Mouse (Mus musculus) MEL (cell line): ENCODE measurements around the gene Grip1. TPM values are rescaled to one million over a fixed set of nuclear protein-coding genes. Genes with fewer than 3 reads are reported as not detected.

ENCODE experiments used
- DNase-seq: peaks from one replicate; pipeline ENCODE4 v3.0.0; 2011; ENCODE audit warnings: low read depth, low spot score
- H3K27ac ChIP-seq: 2 replicates; pipeline ENCODE4 v1.5.1; 2012; ENCODE audit warnings: low read depth, mild to moderate bottlenecking, control low read depth, low read length, moderate library complexity; ENCODE audit not compliant: control insufficient read depth
- H3K27me3 ChIP-seq, 2 experiments: fragments of 150-350 bp in 1 of 2; sonication (generic) in 1 of 2; 2 replicates each; pipeline ENCODE4 v1.6.1; 2012; ENCODE audit warnings: low read length in 2 of 2, mild to moderate bottlenecking in 2 of 2, improper control_type of control experiment in 1 of 2, moderate library complexity in 1 of 2; ENCODE audit not compliant: insufficient read depth in 2 of 2, control insufficient read depth in 1 of 2
- H3K36me3 ChIP-seq, 2 experiments: 2 replicates each; pipeline ENCODE4 v1.6.1; 2012 to 2014; ENCODE audit warnings: low read length in 2 of 2, improper control_type of control experiment in 1 of 2, inconsistent platforms in 1 of 2, mild to moderate bottlenecking in 1 of 2; ENCODE audit not compliant: insufficient read depth in 2 of 2, control insufficient read depth in 1 of 2
- H3K4me1 ChIP-seq, 2 experiments: fragments of 150-350 bp in 1 of 2; sonication (generic) in 1 of 2; 2 replicates each; pipeline ENCODE4 v1.6.1; 2012; ENCODE audit warnings: low read length in 2 of 2, improper control_type of control experiment in 1 of 2, mild to moderate bottlenecking in 1 of 2; ENCODE audit not compliant: insufficient read depth in 2 of 2, control insufficient read depth in 1 of 2
- H3K4me3 ChIP-seq, 2 experiments: fragments of 150-350 bp in 1 of 2; sonication (generic) in 1 of 2; 2 replicates each; pipeline ENCODE4 v1.5.1; 2012; ENCODE audit warnings: low read depth in 2 of 2, low read length in 2 of 2, mild to moderate bottlenecking in 2 of 2, moderate library complexity in 2 of 2, control low read depth in 1 of 2, improper control_type of control experiment in 1 of 2; ENCODE audit not compliant: control insufficient read depth in 1 of 2, insufficient read depth in 1 of 2
- H3K79me2 ChIP-seq: 2 replicates; pipeline ENCODE4 v1.6.1; 2012; ENCODE audit warnings: mild to moderate bottlenecking, low read length, moderate library complexity; ENCODE audit not compliant: control insufficient read depth, poor library complexity, insufficient read depth
- H3K9ac ChIP-seq: 2 replicates; pipeline ENCODE4 v1.6.1; 2012; ENCODE audit warnings: low read depth, mild to moderate bottlenecking, control low read depth, low read length, moderate library complexity; ENCODE audit not compliant: control insufficient read depth, poor library complexity, severe bottlenecking
- H3K9me3 ChIP-seq: fragments of 150-350 bp; sonication (generic); replicated peaks from 2 replicates; pipeline ENCODE4 v1.6.1; 2012; ENCODE audit warnings: mild to moderate bottlenecking, low read length, improper control_type of control experiment, moderate library complexity; ENCODE audit not compliant: insufficient read depth
- CHD1 ChIP-seq: IDR thresholded peaks from 2 replicates; pipeline ENCODE4 v1.6.1; 2012; ENCODE audit warnings: low read depth, mild to moderate bottlenecking, inconsistent platforms, low read length, improper control_type of control experiment
- CHD2 ChIP-seq: IDR thresholded peaks from 2 replicates; pipeline ENCODE4 v1.6.1; 2011; ENCODE audit warnings: low read length, improper control_type of control experiment
- CTCF ChIP-seq, 3 experiments: IDR thresholded peaks in 2 of 3; conservative IDR thresholded peaks in 1 of 3; 2 replicates each; pipeline ENCODE4 v1.5.1; 2011 to 2012; ENCODE audit warnings: low read length in 3 of 3, low read depth in 2 of 3, mild to moderate bottlenecking in 2 of 3, improper control_type of control experiment in 1 of 3, inconsistent platforms in 1 of 3, mixed read lengths in 1 of 3, moderate library complexity in 1 of 3; ENCODE audit not compliant: control insufficient read depth in 1 of 3, insufficient read depth in 1 of 3, poor library complexity in 1 of 3, severe bottlenecking in 1 of 3
- E2F4 ChIP-seq: IDR thresholded peaks from 2 replicates; pipeline ENCODE4 v1.6.1; 2011; ENCODE audit warnings: low read depth, low read length, improper control_type of control experiment, borderline replicate concordance
- ELF1 ChIP-seq: IDR thresholded peaks from 2 replicates; pipeline ENCODE4 v1.6.1; 2014; ENCODE audit warnings: low read depth, mild to moderate bottlenecking, inconsistent platforms, low read length, improper control_type of control experiment, moderate library complexity
- EP300 ChIP-seq, 2 experiments: IDR thresholded peaks; 2 replicates each; pipeline ENCODE4 v1.6.1; 2011; ENCODE audit warnings: improper control_type of control experiment in 2 of 2, low read length in 2 of 2, low read depth in 1 of 2, mild to moderate bottlenecking in 1 of 2
- ETS1 ChIP-seq: IDR thresholded peaks from 2 replicates; pipeline ENCODE4 v1.6.1; 2012; ENCODE audit warnings: low read depth, mild to moderate bottlenecking, inconsistent platforms, low read length, improper control_type of control experiment, moderate library complexity
- GABPA ChIP-seq: IDR thresholded peaks from 2 replicates; pipeline ENCODE4 v1.6.1; 2012; ENCODE audit warnings: low read depth, mild to moderate bottlenecking, inconsistent platforms, low read length, improper control_type of control experiment, moderate library complexity
- JUND ChIP-seq: IDR thresholded peaks from 2 replicates; pipeline ENCODE4 v1.6.1; 2011; ENCODE audit warnings: low read depth, mild to moderate bottlenecking, improper control_type of control experiment, low read length
- MAFK ChIP-seq: IDR thresholded peaks from 2 replicates; pipeline ENCODE4 v1.6.1; 2011; ENCODE audit warnings: low read depth, mild to moderate bottlenecking, low read length, improper control_type of control experiment, borderline replicate concordance
- MAX ChIP-seq: IDR thresholded peaks from 2 replicates; pipeline ENCODE4 v1.6.1; 2011; ENCODE audit warnings: low read length, improper control_type of control experiment
- MAZ ChIP-seq: IDR thresholded peaks from 2 replicates; pipeline ENCODE4 v1.6.1; 2012; ENCODE audit warnings: low read depth, mild to moderate bottlenecking, inconsistent platforms, low read length, improper control_type of control experiment
- NRF1 ChIP-seq: IDR thresholded peaks from 2 replicates; pipeline ENCODE4 v1.6.1; 2014; ENCODE audit warnings: low read depth, mild to moderate bottlenecking, inconsistent platforms, low read length, improper control_type of control experiment, moderate library complexity; ENCODE audit not compliant: poor library complexity, insufficient read depth, severe bottlenecking
- POLR2AphosphoS5 ChIP-seq: IDR thresholded peaks from 2 replicates; pipeline ENCODE4 v1.6.1; 2012; ENCODE audit warnings: low read depth, borderline replicate concordance, mild to moderate bottlenecking, inconsistent platforms, low read length, moderate library complexity, mixed read lengths
- RCOR1 ChIP-seq: IDR thresholded peaks from 2 replicates; pipeline ENCODE4 v1.6.1; 2012; ENCODE audit warnings: low read depth, mild to moderate bottlenecking, inconsistent platforms, low read length, improper control_type of control experiment
- SMC3 ChIP-seq: IDR thresholded peaks from 2 replicates; pipeline ENCODE4 v1.6.1; 2011; ENCODE audit warnings: low read depth, low read length, improper control_type of control experiment
- TAL1 ChIP-seq: IDR thresholded peaks from 2 replicates; pipeline ENCODE4 v1.6.1; 2012; ENCODE audit warnings: mild to moderate bottlenecking, inconsistent platforms, low read length, moderate library complexity, mixed read lengths
- TBP ChIP-seq: IDR thresholded peaks from 2 replicates; pipeline ENCODE4 v1.8.0; 2011; ENCODE audit warnings: low read depth, low read length, improper control_type of control experiment
- USF1 ChIP-seq: IDR thresholded peaks from 2 replicates; pipeline ENCODE4 v1.6.1; 2014; ENCODE audit warnings: low read depth, mild to moderate bottlenecking, inconsistent platforms, low read length, improper control_type of control experiment, moderate library complexity
- ZC3H11A ChIP-seq: IDR thresholded peaks from 2 replicates; pipeline ENCODE4 v1.6.1; 2012; ENCODE audit warnings: low read depth, mild to moderate bottlenecking, inconsistent platforms, low read length, improper control_type of control experiment
- ZMIZ1 ChIP-seq: IDR thresholded peaks from 2 replicates; pipeline ENCODE4 v1.6.1; 2012; ENCODE audit warnings: low read depth, mild to moderate bottlenecking, inconsistent platforms, low read length, improper control_type of control experiment, moderate library complexity
- ZNF384 ChIP-seq: IDR thresholded peaks from 2 replicates; pipeline ENCODE4 v1.6.1; 2012; ENCODE audit warnings: low read depth, mild to moderate bottlenecking, inconsistent platforms, low read length, improper control_type of control experiment
- polyA plus RNA-seq, 2 experiments: library from polyadenylated mRNA; stranded (reverse) in 1 of 2; unstranded in 1 of 2; fragments of >175 nt in 1 of 2; fragments of >200 nt in 1 of 2; gene quantifications; 2 replicates each; pipeline versions ENCODE4 v1.2.1 to v1.2.4; 2012; ENCODE audit warnings: low replicate concordance in 2 of 2, low read depth in 1 of 2; ENCODE audit not compliant: insufficient read length in 2 of 2, insufficient read depth in 1 of 2, missing spikeins in 1 of 2
- total RNA-seq: library from RNA; depleted of rRNA; stranded (reverse); fragments of 300-350 nt; gene quantifications from 2 replicates; pipeline ENCODE4 v1.2.3, GENCODE M21; 2012

The Grip1 gene
- total and polyA plus RNA-seq, 3 experiments = 0.04 TPM; not detected in 2

GRCm38 (mm10) chr10:119756271-119756670 is 302.6 kb downstream of the Grip1 start:
- DNase-seq = no peak
- Histone ChIP-seq H3K27me3 (no peaks in the 10 kb centered on the region), H3K4me1 (no peaks in the 10 kb centered on the region), H3K79me2 (no peaks in the 10 kb centered on the region), H3K27ac (no peak overlapping the region), H3K36me3 (no peaks in the 10 kb centered on the region), H3K4me3 (no peak overlapping the region), H3K9ac (no peak overlapping the region), H3K9me3 (no peaks in the 10 kb centered on the region)
- TF ChIP-seq USF1 (no peak), CHD2 (no peak), E2F4 (no peak), EP300 (IDR thresholded peaks at IDR 0.05; ENCODE audit: low read depth in 1 of 2, low read length in 2 of 2) (no peak), TAL1 (no peak), RCOR1 (no peak), ETS1 (no peak), GABPA (no peak), ZMIZ1 (no peak), ELF1 (no peak), JUND (no peak), ZNF384 (no peak), CHD1 (no peak)

DNA sequence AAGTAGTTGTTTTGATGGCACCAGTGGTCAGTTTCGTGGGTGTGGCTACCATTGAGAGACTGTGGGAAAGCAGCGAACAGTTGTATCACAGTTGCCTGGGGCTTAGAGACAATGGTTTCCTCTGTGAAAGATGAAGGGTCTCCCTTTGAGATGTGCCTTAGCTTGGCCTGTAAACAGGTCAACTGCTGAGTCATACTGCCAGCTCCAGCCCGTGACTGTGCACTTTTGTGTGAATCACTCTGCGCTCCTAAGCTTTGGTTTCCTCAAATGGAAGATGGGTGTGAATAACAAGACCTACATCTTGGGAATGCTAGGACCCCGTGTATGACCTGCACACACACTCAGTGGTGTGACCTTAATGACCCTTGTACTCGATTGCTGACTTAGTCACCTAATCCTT is 303.6 kb downstream of the Grip1 start:
- H3K27ac ChIP-seq = no peak overlapping the region
- no peaks in the 10 kb centered on the region for H3K4me1 ChIP-seq
- H3K27me3 ChIP-seq = no peaks in the 10 kb centered on the region
- H3K79me2 ChIP-seq = no peaks in the 10 kb centered on the region
- no peak for DNase-seq
- H3K9me3 ChIP-seq = no peaks in the 10 kb centered on the region
- TF ChIP-seq GABPA = no peak
- no peak for TF ChIP-seq SMC3
- TF ChIP-seq MAX = no peak
- TF ChIP-seq ZC3H11A = no peak
- TF ChIP-seq MAZ = no peak
- no peak for TF ChIP-seq ETS1
- no peak for TF ChIP-seq CHD1
- TF ChIP-seq POLR2AphosphoS5 = no peak
- TF ChIP-seq RCOR1 = no peak
- no peak for TF ChIP-seq MAFK
- TF ChIP-seq ZMIZ1 = no peak
- no peak for TF ChIP-seq USF1
- no peak for TF ChIP-seq E2F4
- TF ChIP-seq NRF1 = no peak
- no peak for TF ChIP-seq CTCF (IDR thresholded peaks at IDR 0.05 in 2 of 3, conservative IDR thresholded peaks at IDR 0.05 in 1 of 3; ENCODE audit: control insufficient read depth in 1 of 3, insufficient read depth in 1 of 3, low read depth in 2 of 3, low read length in 3 of 3, poor library complexity in 1 of 3, severe bottlenecking in 1 of 3)
- no peak for TF ChIP-seq ELF1
- no peak for TF ChIP-seq TBP
- no peak overlapping the region for H3K9ac ChIP-seq
- no peaks in the 10 kb centered on the region for H3K36me3 ChIP-seq
- no peak overlapping the region for H3K4me3 ChIP-seq
